ENCODE assay signal across 18 mouse cellular contexts in genomic region chr1:184867640-184868120, GRCm38 (mm10). TPM values are rescaled to one million over a fixed set of nuclear protein-coding genes. Genes with fewer than 3 reads are reported as not detected.
"Had no signal": no experiment of that assay in that cellular context is flagged by ENCODE, and none has a peak within 500 bp of the region (broad histone marks: within the 10 kb centered on the region; RNA-seq: fewer than 3 reads in every experiment).

No protein-coding gene starts in this region.

- H3K4me1 ChIP-seq: neural tube, embryonic 15.5 days had no signal

- H3K9me3 ChIP-seq: intestine, embryonic 15.5 days; limb, embryonic 13.5 days; midbrain, embryonic 13.5 days; neural tube, embryonic 15.5 days had no signal

- H3K4me3 ChIP-seq: intestine, embryonic 15.5 days; limb, embryonic 13.5 days; midbrain, embryonic 13.5 days; myocyte; neural tube, embryonic 15.5 days had no signal

- H3K36me3 ChIP-seq: intestine, embryonic 15.5 days; limb, embryonic 13.5 days; midbrain, embryonic 13.5 days; neural tube, embryonic 15.5 days had no signal

- H3K27ac ChIP-seq: intestine, embryonic 15.5 days; kidney, postnatal 0 days; limb, embryonic 13.5 days; midbrain, embryonic 13.5 days; neural tube, embryonic 15.5 days had no signal

- ATAC-seq: intestine, embryonic 15.5 days; lung, postnatal 0 days; midbrain, embryonic 13.5 days had no signal

- DNase-seq: kidney, adult 9 months; lung, adult 2 months; lung, postnatal 36 days; retina, postnatal 1 day; right cerebral cortex, postnatal 4 days; spleen, adult 18-20 months; thymus, adult 2 months; thymus, postnatal 25 days had no signal

- H3K4me2 ChIP-seq: intestine, embryonic 15.5 days; limb, embryonic 13.5 days; midbrain, embryonic 13.5 days; neural tube, embryonic 15.5 days had no signal

- H3K9ac ChIP-seq: intestine, embryonic 15.5 days; limb, embryonic 13.5 days; midbrain, embryonic 13.5 days; neural tube, embryonic 15.5 days had no signal

- H3K27me3 ChIP-seq: intestine, embryonic 15.5 days; limb, embryonic 13.5 days had no signal

RNA-seq across cellular contexts. Expression of gene C130074G19Rik, which starts 15.3 kb away (rescaled TPM):
- total RNA-seq: megakaryocyte progenitor cell, adult 5-6 weeks had no signal

RNA-seq across cellular contexts. Expression of gene Marc1, which starts 56.6 kb away (rescaled TPM):
- total RNA-seq: layer of hippocampus, postnatal 10 days had no signal
- polyA plus RNA-seq: midbrain, embryonic 13.5 days; myocyte; testis, adult 2 months had no signal
